Mouse (Mus musculus) erythroblast, adult 5-6 weeks (primary cell): ENCODE measurements around the gene Slc6a8. TPM values are rescaled to one million over a fixed set of nuclear protein-coding genes. Genes with fewer than 3 reads are reported as not detected.

Source experiments
- ATAC-seq: replicated peaks from 2 replicates; pipeline ENCODE4 v1.8.0; 2016; ENCODE audit warnings: moderate number of reproducible peaks, mild to moderate bottlenecking, moderate TSS enrichment, inconsistent platforms; ENCODE audit not compliant: poor library complexity, low FRiP score, severe bottlenecking
- total RNA-seq, 2 experiments: library from RNA; stranded (forward) in 1 of 2; stranded (reverse) in 1 of 2; fragments of 150-400 nt in 1 of 2; fragments of 200-764, 138-1000 nt in 1 of 2; gene quantifications; 2 replicates each; pipeline versions ENCODE4 v1.2.3 to v1.2.4; 2015 to 2017; ENCODE audit warnings: low replicate concordance in 2 of 2

Slc6a8 gene
- total RNA-seq, 2 experiments from 2014 or later = not detected

- ATAC-seq = no peak
Observed at GRCm38 (mm10) chrX:73676668-73677067, 3.7 kb downstream of the Slc6a8 start.

- no peak for ATAC-seq
Observed at GRCm38 (mm10) chrX:73684156-73684555, 11.2 kb downstream of the Slc6a8 start.

GRCm38 (mm10) chrX:73684978-73685377, 12.0 kb downstream of the Slc6a8 start:
- no peak for ATAC-seq

GRCm38 (mm10) chrX:73685629-73686028, 12.7 kb downstream of the Slc6a8 start:
- no peak for ATAC-seq

DNA sequence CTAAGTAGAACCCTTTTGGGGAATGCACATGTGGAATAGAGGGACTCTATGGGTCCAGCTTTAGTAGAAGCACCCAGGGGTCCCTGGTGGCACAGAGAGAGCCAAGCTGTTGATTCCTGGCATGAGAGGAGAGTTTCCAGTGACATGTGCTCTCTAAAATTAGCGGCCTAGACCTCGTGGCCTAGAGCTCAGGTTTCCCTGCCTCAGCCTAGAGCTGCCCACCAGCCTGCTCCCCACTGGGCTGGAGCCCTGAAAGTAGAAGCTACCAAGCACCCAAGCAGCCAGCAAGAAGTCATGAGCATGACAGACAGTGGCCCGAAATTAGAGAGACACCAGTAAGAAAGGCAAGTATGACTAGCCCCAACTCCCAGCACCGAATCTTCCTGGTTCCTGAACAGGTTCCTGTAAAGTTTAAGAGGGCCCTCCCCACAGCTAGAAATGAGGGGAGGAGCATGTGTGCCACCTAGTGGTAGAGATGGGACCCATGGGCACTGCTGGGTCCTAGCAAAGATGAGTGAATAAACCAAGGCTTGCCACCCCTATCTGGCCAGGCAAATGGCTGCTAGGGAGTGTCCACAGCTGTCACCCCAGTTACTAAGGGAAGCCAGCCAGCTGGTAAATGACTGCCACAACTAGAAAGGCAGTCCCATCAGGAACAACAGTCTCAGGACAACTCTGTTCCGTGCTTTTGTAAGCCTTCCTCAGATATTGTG, 18.1 kb downstream of the Slc6a8 start:
- ATAC-seq = peak; percentile 81

- ATAC-seq = no peak
Observed at GRCm38 (mm10) chrX:73700472-73700871, 27.5 kb downstream of the Slc6a8 start.

DNA sequence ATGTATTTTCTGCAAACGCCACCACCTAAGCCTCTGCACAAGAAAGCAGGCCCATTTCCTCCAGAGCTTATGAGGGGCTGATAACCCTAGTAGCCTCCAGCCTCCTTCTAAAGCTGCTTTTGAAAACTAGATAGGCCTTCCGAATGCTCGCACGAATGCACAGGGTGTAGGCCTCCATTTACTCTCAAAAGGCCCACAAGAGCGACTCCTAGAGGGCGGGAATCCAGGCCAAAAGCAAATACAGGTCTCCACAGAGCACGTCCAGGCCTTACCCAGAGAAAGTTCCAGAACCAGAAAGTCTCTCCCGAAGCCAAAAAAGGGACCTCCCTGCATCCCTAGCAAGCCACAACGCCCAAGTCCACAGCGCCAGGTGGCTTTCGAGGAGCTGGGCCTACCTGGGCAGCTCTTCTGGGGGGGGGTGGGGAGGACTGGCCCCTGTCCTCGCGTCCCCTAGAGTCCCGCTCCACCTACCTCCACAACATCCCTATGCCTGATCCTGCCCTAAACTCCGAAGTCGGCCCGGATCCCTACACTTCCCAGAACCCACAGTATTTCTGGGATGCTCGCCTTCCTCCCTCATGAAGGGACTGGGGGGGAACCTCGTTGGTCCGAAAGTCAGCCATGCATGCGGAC, 42.6 kb downstream of the Slc6a8 start:
- ATAC-seq = peak; percentile 33

DNA sequence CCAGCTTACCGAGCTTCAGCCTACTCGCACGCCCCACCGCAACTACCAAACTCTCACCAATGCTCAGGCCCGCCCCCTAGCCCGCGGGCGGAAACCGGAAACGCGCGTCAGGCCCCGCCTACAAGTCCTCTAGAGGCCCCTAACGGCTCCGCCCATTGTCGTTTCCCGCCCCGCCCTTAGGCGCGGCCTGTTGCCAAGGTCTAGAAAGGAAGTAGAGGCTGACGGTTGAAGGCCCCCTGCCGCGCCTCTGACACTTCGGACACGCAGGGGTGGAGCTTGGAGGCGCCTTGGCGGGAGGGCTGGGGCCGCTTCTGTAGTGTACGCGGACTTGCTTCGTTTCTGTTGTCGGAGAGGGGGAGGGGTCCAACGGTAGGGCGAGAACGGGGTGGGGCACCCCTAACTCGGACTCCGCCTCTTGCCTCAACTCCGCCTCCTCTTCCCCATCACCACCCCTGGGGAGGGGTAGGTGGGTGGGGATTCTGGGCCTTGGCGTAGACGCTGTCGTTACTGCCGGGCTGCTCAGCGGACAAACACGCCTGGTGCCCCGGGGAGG, 43.2 kb downstream of the Slc6a8 start, which contains the start of the genes Bcap31 and Abcd1:
Gene Bcap31 (minus strand): TSS at position 67 of the 553 bp plus-strand sequence.
Gene Abcd1 (plus strand): TSS at position 489 of the 553 bp plus-strand sequence.
- peak; percentile 92 for ATAC-seq

DNA sequence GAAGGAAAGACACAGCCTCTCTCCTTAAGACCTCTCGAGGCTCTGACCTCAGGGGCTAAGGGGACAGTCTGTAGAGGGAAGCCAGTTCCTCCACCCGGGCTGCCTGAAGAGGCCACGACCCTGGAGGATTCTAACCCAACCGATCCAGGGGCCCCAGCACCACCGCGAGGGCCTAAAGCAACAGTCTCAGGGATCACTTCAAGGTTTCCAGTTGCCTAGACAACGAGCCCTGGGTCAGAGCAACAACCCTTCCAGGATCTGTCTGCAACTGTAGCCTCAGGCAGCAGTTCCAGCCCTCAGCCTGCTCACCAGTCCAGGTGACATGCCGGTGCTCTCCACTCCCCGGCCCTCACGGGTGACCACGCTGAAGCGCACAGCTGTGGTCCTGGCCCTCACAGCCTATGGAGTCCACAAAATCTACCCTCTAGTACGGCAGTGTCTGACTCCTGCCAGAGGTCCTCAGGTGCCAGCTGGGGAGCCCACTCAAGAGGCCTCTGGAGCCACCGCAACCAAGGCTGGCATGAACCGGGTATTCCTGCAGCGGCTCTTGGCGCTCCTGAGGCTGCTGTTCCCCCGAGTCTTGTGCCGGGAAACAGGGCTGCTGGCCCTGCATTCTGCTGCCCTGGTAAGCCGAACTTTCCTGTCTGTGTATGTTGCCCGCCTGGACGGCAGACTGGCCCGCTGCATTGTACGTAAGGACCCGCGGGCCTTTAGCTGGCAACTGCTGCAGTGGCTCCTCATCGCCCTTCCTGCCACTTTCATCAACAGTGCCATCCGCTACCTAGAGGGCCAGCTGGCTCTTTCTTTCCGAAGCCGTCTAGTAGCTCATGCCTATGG, 44.0 kb downstream of the Slc6a8 start:
- peak; percentile 28 for ATAC-seq

DNA sequence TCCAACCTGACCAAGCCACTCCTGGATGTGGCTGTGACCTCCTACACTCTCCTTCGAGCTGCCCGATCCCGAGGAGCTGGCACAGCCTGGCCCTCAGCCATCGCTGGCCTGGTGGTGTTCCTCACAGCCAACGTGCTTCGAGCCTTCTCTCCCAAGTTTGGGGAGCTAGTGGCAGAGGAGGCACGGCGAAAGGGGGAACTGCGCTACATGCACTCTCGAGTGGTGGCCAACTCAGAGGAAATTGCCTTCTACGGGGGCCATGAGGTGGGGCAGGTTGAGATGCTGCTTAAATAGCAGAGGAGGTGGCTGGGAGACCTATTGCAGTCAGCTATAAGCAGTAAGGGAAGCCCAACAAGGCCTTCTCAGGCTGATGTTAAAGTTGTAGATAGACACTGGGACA, 44.7 kb downstream of the Slc6a8 start:
- ATAC-seq = no peak

DNA sequence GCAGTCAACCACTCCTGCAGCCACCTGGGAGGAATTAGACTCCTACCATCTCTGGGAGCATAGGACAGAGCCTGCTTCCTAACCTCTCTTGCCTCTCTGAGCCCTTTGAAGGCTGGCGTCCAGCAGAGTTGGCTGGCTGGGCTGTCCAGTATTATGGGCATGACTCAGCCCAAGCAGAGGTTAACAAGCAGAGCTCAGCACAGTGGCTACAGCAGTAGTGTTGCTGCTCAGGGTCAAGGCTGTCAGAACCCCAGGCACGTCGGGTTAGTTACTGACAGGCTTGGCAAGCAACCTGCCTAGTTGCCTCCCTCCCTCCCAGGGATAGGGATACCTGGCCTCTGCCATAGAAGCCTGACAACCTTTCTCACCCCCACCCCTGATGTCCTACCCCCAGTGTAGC, 45.3 kb downstream of the Slc6a8 start:
- ATAC-seq = no peak

DNA sequence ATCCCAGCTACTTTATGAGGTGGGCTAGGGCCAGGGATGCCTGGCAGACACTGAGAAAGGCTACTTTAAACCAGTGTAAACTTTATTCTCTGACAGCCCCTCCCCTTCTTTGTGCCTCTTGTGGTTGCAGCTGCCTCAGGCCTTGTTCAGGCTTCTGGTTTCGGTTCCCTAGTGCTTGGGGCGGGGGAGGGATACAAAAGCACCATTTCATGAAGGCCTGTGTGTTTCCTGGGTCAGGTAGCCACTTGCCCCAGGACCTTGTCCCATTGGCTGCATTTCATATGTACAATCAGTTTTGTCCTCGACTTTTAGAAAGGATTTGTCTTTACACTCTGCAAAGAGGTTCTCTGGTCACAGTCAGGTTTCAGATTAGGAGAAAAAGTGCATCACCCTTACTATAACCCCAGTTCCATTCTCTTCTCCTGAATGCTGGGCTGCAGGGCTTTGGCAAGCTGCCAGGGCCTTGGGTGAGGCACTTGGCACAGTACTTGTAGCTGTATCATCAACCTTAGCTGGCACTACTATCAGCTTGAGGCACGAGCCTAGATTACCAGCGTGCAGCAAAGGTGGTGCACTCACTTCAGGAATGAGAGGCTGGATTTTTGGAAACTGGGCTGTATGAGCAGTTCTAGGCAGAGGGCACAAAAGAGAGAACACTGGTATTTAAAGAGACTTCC, 45.9 kb downstream of the Slc6a8 start:
- no peak for ATAC-seq

- no peak for ATAC-seq
Observed at GRCm38 (mm10) chrX:73730908-73731307, 58.0 kb downstream of the Slc6a8 start.

Other genes starting within 250 kb of the Slc6a8 start
- not detected in 2 replicates for gene Trex2, start 237.8 kb upstream of the Slc6a8 start, total RNA-seq (2015; ENCODE audit: low replicate concordance)
- gene Trex2, start 237.8 kb upstream of the Slc6a8 start, total RNA-seq (2017; ENCODE audit: low replicate concordance) = not detected in 2 replicates
- gene Haus7, start 214.1 kb upstream of the Slc6a8 start, total RNA-seq (2015; ENCODE audit: low replicate concordance) = 1.2 and 13.0 TPM in 2 replicates
- gene Haus7, start 214.1 kb upstream of the Slc6a8 start, total RNA-seq (2017; ENCODE audit: low replicate concordance) = 5.4 and 13.7 TPM in 2 replicates
- gene Bgn, start 189.5 kb upstream of the Slc6a8 start, total RNA-seq (2015; ENCODE audit: low replicate concordance) = 0.63 and 3.5 TPM in 2 replicates
- 2.5 TPM in 1 of 2 replicates, not detected in the other for gene Bgn, start 189.5 kb upstream of the Slc6a8 start, total RNA-seq (2017; ENCODE audit: low replicate concordance)
- gene Atp2b3, start 170.1 kb upstream of the Slc6a8 start, total RNA-seq (2015; ENCODE audit: low replicate concordance) = not detected in 2 replicates
- gene Atp2b3, start 170.1 kb upstream of the Slc6a8 start, total RNA-seq (2017; ENCODE audit: low replicate concordance) = not detected in 2 replicates
- not detected in 2 replicates for gene Dusp9, start 33.7 kb upstream of the Slc6a8 start, total RNA-seq (2015; ENCODE audit: low replicate concordance)
- gene Dusp9, start 33.7 kb upstream of the Slc6a8 start, total RNA-seq (2017; ENCODE audit: low replicate concordance) = 0.43 TPM in 1 of 2 replicates, not detected in the other
- not detected in 2 replicates for gene Pnck, start 13.0 kb upstream of the Slc6a8 start, total RNA-seq (2015; ENCODE audit: low replicate concordance)
- not detected in 2 replicates for gene Pnck, start 13.0 kb upstream of the Slc6a8 start, total RNA-seq (2017; ENCODE audit: low replicate concordance)
- gene Bcap31, start 43.0 kb downstream of the Slc6a8 start, total RNA-seq (2015; ENCODE audit: low replicate concordance) = 60.6 and 85.3 TPM in 2 replicates
- 51.2 and 52.8 TPM in 2 replicates for gene Bcap31, start 43.0 kb downstream of the Slc6a8 start, total RNA-seq (2017; ENCODE audit: low replicate concordance)
- gene Abcd1, start 43.4 kb downstream of the Slc6a8 start, total RNA-seq (2015; ENCODE audit: low replicate concordance) = 8.1 and 12.1 TPM in 2 replicates
- gene Abcd1, start 43.4 kb downstream of the Slc6a8 start, total RNA-seq (2017; ENCODE audit: low replicate concordance) = 1.3 and 4.0 TPM in 2 replicates
- gene Plxnb3, start 83.9 kb downstream of the Slc6a8 start, total RNA-seq (2015; ENCODE audit: low replicate concordance) = not detected in 2 replicates
- 0.77 and 0.84 TPM in 2 replicates for gene Plxnb3, start 83.9 kb downstream of the Slc6a8 start, total RNA-seq (2017; ENCODE audit: low replicate concordance)
- not detected in 2 replicates for gene Srpk3, start 101.3 kb downstream of the Slc6a8 start, total RNA-seq (2015; ENCODE audit: low replicate concordance)
- gene Srpk3, start 101.3 kb downstream of the Slc6a8 start, total RNA-seq (2017; ENCODE audit: low replicate concordance) = not detected in 2 replicates
- gene Idh3g, start 113.7 kb downstream of the Slc6a8 start, total RNA-seq (2015; ENCODE audit: low replicate concordance) = 74.8 and 98.4 TPM in 2 replicates
- 62.6 and 62.9 TPM in 2 replicates for gene Idh3g, start 113.7 kb downstream of the Slc6a8 start, total RNA-seq (2017; ENCODE audit: low replicate concordance)
- 86.9 and 180 TPM in 2 replicates for gene Ssr4, start 113.9 kb downstream of the Slc6a8 start, total RNA-seq (2015; ENCODE audit: low replicate concordance)
- gene Ssr4, start 113.9 kb downstream of the Slc6a8 start, total RNA-seq (2017; ENCODE audit: low replicate concordance) = 44.0 and 61.8 TPM in 2 replicates
- 1.5 TPM in 1 of 2 replicates, not detected in the other for gene Pdzd4, start 151.8 kb downstream of the Slc6a8 start, total RNA-seq (2015; ENCODE audit: low replicate concordance)
- 0.28 TPM in 1 of 2 replicates, not detected in the other for gene Pdzd4, start 151.8 kb downstream of the Slc6a8 start, total RNA-seq (2017; ENCODE audit: low replicate concordance)
- gene Avpr2, start 219.0 kb downstream of the Slc6a8 start, total RNA-seq (2015; ENCODE audit: low replicate concordance) = not detected in 2 replicates
- gene Avpr2, start 219.0 kb downstream of the Slc6a8 start, total RNA-seq (2017; ENCODE audit: low replicate concordance) = not detected in 2 replicates
- 5.2 TPM in 2 replicates for gene L1cam, start 223.0 kb downstream of the Slc6a8 start, total RNA-seq (2015; ENCODE audit: low replicate concordance)
- 5.3 and 6.2 TPM in 2 replicates for gene L1cam, start 223.0 kb downstream of the Slc6a8 start, total RNA-seq (2017; ENCODE audit: low replicate concordance)
- gene Arhgap4, start 248.7 kb downstream of the Slc6a8 start, total RNA-seq (2015; ENCODE audit: low replicate concordance) = 15.5 and 16.3 TPM in 2 replicates
- gene Arhgap4, start 248.7 kb downstream of the Slc6a8 start, total RNA-seq (2017; ENCODE audit: low replicate concordance) = 18.4 and 23.4 TPM in 2 replicates
- gene Naa10, start 248.8 kb downstream of the Slc6a8 start, total RNA-seq (2015; ENCODE audit: low replicate concordance) = 10.6 and 26.8 TPM in 2 replicates
- gene Naa10, start 248.8 kb downstream of the Slc6a8 start, total RNA-seq (2017; ENCODE audit: low replicate concordance) = 18.1 TPM in 2 replicates